Mouse (Mus musculus): ENCODE measurements at regions not wholly inside any gene's neighbourhood (a gene's known extent, or its start where the extent isn't known, plus 50 kb on each side); places are given as distances from the start of the nearest gene placed in this dataset.

DNA sequence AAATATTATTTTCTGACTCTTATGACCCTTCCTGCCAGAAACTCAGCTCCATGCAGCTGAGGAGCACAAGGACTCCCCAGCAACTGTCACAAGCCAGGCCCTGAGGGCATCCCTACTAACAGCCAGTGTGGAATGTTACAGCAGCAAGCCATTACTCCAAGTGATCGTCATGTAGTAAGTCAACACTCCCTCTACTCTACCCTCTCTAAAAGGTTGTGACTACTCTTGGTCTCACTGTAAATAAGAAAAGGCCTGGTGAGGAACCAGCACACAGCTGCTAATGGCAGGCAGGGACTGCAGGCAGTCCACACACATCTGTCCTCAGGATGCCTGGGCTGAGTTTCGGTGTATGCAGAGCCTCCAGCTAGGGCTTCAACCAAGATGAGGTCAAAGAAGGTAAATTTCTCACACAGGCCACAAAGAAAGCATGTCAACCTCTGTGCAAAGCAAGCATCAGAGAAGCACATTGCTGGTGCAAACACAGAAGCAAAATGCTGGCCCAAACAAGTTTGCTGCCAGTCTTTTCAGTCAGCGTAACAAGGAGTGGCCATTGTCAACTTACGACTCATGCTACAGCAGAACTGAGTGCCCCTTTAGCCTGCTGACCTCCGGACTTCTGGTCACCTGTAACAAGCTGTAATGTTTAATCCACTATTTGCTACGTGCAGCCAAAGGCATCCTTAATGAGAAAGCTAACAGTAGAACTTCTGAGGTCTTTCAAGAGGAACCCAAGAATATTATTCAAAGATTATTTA is 62.9 kb upstream of the Ercc4 start:
- TF ChIP-seq POLR2A (IDR thresholded peaks at IDR 0.05; ENCODE audit: insufficient read length, low read depth) (no peak), USF1 (IDR thresholded peaks at IDR 0.05; ENCODE audit: low read depth) (no peak), REST (IDR thresholded peaks at IDR 0.05; ENCODE audit: insufficient read depth, insufficient read length) (no peak), TCF12 (IDR thresholded peaks at IDR 0.05; ENCODE audit: insufficient read depth, poor library complexity, severe bottlenecking) (no peak), E2F4 (IDR thresholded peaks at IDR 0.05; ENCODE audit: insufficient read depth) (no peak)

Measured in myocyte (in vitro differentiated cells).